Mouse (Mus musculus) forebrain, embryonic 12.5 days (tissue): ENCODE data around the gene Oaz2. TPM values are rescaled to one million over a fixed set of nuclear protein-coding genes. Genes with fewer than 3 reads are reported as not detected.
A peak's percentile ranks its signal among the peaks of the same experiment; 100 is the strongest.

ENCODE experiments used
- ATAC-seq: fragments of 200-750 bp; cut with Nextera tagmentation; 2 replicates; pipeline ENCODE4 v1.8.0; 2017; ENCODE audit warnings: moderate TSS enrichment; ENCODE audit not compliant: low FRiP score
- H3K27ac ChIP-seq: fragments of 300-500 bp; sonication (generic); 2 replicates; pipeline ENCODE4 v1.5.1; 2016; ENCODE audit warnings: mild to moderate bottlenecking
- H3K27me3 ChIP-seq: fragments of 300-500 bp; sonication (generic); 2 replicates; pipeline ENCODE4 v1.6.1; 2016; ENCODE audit warnings: mild to moderate bottlenecking
- H3K36me3 ChIP-seq: fragments of 300-500 bp; sonication (generic); replicated peaks from 2 replicates; pipeline ENCODE4 v1.6.1; 2016; ENCODE audit warnings: mild to moderate bottlenecking
- H3K4me1 ChIP-seq: fragments of 300-500 bp; sonication (generic); 2 replicates; pipeline ENCODE4 v1.6.1; 2016
- H3K4me2 ChIP-seq: fragments of 300-500 bp; sonication (generic); 2 replicates; pipeline ENCODE4 v1.6.1; 2016; ENCODE audit warnings: mild to moderate bottlenecking, moderate library complexity
- H3K4me3 ChIP-seq: fragments of 300-500 bp; sonication (generic); replicated peaks from 2 replicates; pipeline ENCODE4 v1.5.1; 2016; ENCODE audit warnings: mild to moderate bottlenecking
- H3K9ac ChIP-seq: fragments of 300-500 bp; sonication (generic); 2 replicates; pipeline ENCODE4 v1.6.1; 2016; ENCODE audit warnings: mild to moderate bottlenecking
- H3K9me3 ChIP-seq: fragments of 300-500 bp; sonication (generic); 2 replicates; pipeline ENCODE4 v1.6.1; 2016
- WGBS: fragments of 180-500 bp; shearing (Covaris S2); methylation state at CpG from one replicate; pipeline ENCODE4 v1.1.7; 2016; 5-methylcytosine and 5-hydroxymethylcytosine counted together
- polyA plus RNA-seq: library from polyadenylated mRNA; unstranded; fragments of >200 nt; fragmentation: Nextera tagmentation; extraction: Ambion mirVana; gene quantifications from 2 replicates; pipeline ENCODE4 v1.2.1, GENCODE M21; 2016

Gene Oaz2
- polyA plus RNA-seq, 1 experiment from 2014 or later: 249 TPM

DNA sequence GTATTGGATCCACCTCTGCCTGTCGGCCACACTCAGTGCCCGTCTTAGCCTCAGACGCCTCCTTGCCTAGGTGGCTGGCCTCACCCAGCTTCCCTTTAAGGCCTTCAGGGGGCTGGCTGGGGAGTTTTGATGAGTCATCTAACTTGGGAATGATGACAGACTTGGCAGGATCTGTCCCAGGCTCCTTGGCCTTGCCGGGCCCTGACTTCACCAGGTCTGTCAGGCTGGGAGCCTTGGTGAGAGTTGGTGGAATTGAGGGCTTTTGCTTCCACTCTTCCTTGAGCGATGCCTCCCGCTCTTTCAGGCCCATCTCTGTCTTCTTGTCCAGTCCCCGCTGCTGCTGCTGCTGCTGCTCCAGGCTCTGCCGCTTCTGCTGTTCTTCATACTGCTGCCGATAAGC, 34.5 kb downstream of the Oaz2 start:
- H3K36me3 ChIP-seq: peaks cover 71% of the 10 kb centered on the region
- 94% methylated on average over 9 of the region's 9 CpGs for WGBS

DNA sequence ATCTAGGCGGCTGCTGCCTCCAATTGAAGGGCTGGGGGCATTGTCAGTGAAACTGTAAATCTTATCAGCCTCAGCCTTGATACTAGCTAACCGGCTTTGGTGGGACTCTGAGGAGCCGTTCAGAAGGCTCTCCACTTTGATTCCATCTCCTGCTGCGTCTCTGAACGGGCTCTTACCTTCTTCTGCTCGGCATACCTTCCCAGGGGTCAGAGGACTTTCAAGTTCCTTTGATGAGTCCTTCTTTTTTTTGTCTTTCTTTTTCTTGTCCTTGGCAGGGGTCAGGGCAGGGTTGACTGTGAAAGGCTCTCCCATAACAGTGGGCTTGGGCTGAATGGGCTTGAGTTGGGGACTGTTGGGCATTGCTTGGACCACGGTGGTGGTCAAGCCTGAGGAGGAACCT, 35.4 kb downstream of the Oaz2 start:
- no peaks in the 10 kb centered on the region for H3K4me1 ChIP-seq
- no peak for ATAC-seq
- H3K9ac ChIP-seq: no peak overlapping the region
- no peak overlapping the region for H3K4me2 ChIP-seq
- no peaks in the 10 kb centered on the region for H3K27me3 ChIP-seq
- H3K9me3 ChIP-seq: no peaks in the 10 kb centered on the region
- peaks cover 62% of the 10 kb centered on the region for H3K36me3 ChIP-seq
- H3K4me3 ChIP-seq: no peak overlapping the region
- WGBS: 88% methylated on average over 7 of the region's 7 CpGs
- no peak overlapping the region for H3K27ac ChIP-seq

More for the DNA sequence above, 34.5 kb downstream of the Oaz2 start:
- H3K9ac ChIP-seq: no peak overlapping the region
- no peak for ATAC-seq
- no peaks in the 10 kb centered on the region for H3K9me3 ChIP-seq
- no peaks in the 10 kb centered on the region for H3K27me3 ChIP-seq
- no peak overlapping the region for H3K4me2 ChIP-seq
- H3K4me1 ChIP-seq: no peaks in the 10 kb centered on the region
- no peak overlapping the region for H3K4me3 ChIP-seq
- no peak overlapping the region for H3K27ac ChIP-seq

DNA sequence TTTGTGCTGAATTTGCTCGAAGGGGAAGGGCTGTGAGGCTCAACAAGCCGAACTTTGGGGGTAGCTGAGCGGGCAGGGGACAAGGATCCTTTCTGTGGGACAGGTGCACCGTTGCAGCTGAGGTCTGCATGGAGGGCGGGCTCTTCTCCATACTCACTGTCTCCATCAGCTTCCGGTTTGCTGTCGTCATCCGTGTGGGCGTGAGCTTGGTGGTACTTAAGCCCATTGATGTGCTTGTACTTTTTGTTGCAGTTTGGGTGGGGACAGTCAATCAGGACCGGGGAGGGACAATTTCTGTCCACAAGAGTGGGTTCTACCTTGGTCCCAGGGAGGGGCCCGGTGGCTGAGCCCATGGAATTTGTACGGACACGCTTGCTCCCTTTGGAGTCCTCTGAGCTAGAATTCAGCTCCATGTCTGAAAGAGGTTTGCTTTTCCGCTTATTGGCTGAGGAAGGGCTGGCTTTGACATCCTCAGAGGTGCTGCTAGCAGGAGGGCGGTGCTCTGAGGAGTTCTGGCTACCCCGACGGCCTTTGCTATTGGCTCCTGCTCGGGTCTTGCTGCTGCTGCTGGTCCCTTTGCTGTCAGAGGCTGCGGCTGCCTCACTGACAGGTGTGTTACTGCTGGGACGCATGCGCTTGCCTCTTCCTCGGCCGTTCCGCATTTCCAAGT, 36.3 kb downstream of the Oaz2 start:
- Histone ChIP-seq H3K4me3 (no peak overlapping the region), H3K27ac (no peak overlapping the region), H3K9ac (no peak overlapping the region; the same call in 1 of the 2 replicates), H3K36me3 (peaks cover 53% of the 10 kb centered on the region), H3K4me1 (no peaks in the 10 kb centered on the region), H3K27me3 (no peaks in the 10 kb centered on the region), H3K4me2 (no peak overlapping the region), H3K9me3 (no peaks in the 10 kb centered on the region)
- WGBS: 90% methylated on average over 24 of the region's 24 CpGs
- ATAC-seq: no peak

DNA sequence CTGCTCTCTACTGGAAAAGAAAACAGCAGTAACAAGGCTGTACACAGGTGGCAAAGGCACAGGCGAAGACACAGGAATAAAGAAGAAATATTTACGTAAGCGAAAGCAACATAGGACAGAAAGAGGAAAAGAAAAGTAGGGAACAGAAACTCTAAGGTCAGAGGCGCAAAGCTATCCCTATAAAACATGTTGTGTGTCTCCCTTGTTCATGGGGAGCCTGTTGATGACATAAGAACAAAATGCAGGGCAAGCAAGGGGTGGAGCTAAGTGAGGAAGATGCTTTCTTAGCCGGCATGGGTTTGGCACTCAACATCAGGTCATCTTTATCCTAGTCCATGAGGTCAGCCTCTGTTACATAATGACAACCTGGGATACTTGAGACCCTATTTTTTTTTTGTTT, 50.4 kb downstream of the Oaz2 start:
- Histone ChIP-seq H3K4me1 (peaks cover 15% of the 10 kb centered on the region), H3K9me3 (no peaks in the 10 kb centered on the region), H3K4me2 (no peak overlapping the region), H3K9ac (no peak overlapping the region), H3K36me3 (no peaks in the 10 kb centered on the region), H3K27ac (no peak overlapping the region), H3K27me3 (no peaks in the 10 kb centered on the region), H3K4me3 (no peak overlapping the region)
- 91% methylated on average over 5 of the region's 5 CpGs for WGBS
- ATAC-seq: no peak

DNA sequence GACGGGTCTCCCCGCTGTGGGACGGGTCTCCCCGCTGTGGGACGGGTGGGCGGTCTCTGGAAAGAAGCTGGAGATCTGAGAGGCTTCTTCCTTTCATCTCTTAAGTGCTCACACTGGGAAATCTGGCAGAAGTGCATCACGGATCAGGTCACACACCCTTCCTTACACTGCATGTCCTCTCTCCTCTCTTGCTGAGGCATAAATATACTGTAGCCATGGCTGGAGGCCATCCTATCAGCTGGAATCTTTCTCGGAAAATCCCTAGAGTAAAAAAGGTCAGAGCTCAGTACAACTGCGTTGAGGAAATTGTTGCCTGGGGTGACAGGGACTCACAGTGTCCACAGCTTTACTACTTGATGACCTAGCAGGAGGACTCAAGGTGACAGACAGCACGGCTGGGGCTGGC, 53.4 kb downstream of the Oaz2 start:
- Histone ChIP-seq H3K4me2 (no peak overlapping the region), H3K27ac (no peak overlapping the region), H3K4me3 (no peak overlapping the region), H3K9ac (no peak overlapping the region), H3K4me1 (peaks cover 43% of the 10 kb centered on the region), H3K9me3 (no peaks in the 10 kb centered on the region), H3K27me3 (no peaks in the 10 kb centered on the region), H3K36me3 (no peaks in the 10 kb centered on the region)
- no peak for ATAC-seq
- WGBS: 79% methylated on average over 10 of the region's 10 CpGs

DNA sequence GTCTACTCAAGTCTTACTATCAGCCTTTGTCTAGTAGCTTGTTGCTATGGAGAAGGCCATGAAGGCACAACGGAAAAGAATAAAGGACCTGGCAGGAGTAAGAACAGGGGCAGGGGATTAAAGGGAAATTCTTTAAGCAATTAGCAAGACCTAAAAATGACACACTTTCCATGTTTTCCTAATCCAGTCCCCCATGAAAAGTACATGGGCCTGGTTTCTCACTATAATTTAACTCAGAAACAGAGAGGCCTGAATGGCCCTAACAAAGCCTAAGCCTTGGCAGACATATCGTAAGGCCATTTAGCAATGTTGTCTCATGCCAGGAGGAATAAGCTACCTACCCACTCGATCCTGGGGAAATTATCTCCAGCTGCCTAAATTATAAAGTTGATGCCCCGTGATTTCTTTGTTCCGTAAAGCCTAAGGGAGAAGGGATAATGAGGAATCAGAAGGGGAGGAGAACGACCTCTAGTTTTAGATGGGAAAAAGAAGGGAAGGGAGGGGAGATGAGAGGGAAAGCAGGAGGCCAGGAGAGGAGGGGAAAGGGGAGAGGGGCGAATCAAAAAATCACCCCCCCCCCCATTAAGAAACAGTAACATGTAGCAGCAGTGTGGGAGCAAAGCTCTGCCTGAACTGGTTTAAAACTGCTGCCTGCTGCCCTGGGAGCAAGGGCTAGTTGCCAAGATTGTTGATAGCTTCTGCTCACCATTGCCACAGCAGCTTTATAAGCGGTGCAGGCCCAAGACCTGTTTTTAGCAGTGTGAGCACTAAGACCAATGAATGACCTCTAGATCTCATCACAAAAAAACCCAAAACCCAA, 56.9 kb downstream of the Oaz2 start:
- no peaks in the 10 kb centered on the region for H3K27me3 ChIP-seq
- no peak overlapping the region for H3K4me3 ChIP-seq
- peak overlapping the region; percentile 3 for H3K4me2 ChIP-seq
- H3K9me3 ChIP-seq: no peaks in the 10 kb centered on the region
- H3K9ac ChIP-seq: peak overlapping the region; percentile 17; the same call in 1 of the 2 replicates
- 12% methylated on average over 8 of the region's 8 CpGs for WGBS
- peak overlapping the region; percentile 76 for H3K27ac ChIP-seq
- peaks cover 46% of the 10 kb centered on the region for H3K4me1 ChIP-seq
- ATAC-seq: peak; percentile 64; the same call in 1 of the 2 replicates
- H3K36me3 ChIP-seq: peaks cover 8% of the 10 kb centered on the region; the same call in 1 of the 2 replicates

DNA sequence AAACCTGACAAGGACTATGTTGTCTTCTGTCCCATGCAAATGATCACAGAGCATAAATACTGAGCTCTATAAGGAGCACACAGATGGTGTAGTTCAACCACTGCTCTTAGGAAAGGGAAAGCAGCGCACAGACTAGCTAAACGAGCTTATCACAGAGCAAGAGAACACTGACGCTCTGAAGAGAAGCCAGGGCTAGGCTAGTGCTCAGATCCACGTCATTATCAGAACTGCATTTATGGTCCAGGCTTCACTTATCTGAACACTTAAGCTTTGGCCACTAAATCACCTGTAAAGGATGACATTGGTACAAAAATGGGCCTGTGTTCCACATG, 57.5 kb downstream of the Oaz2 start:
- no peak overlapping the region for H3K4me3 ChIP-seq
- no peaks in the 10 kb centered on the region for H3K9me3 ChIP-seq
- 0 out of 2 replicates have a peak, but pooled peaks have one; percentile 51 for ATAC-seq
- peaks cover 46% of the 10 kb centered on the region for H3K4me1 ChIP-seq
- H3K9ac ChIP-seq: no peak overlapping the region; the same call in 1 of the 2 replicates
- H3K27me3 ChIP-seq: no peaks in the 10 kb centered on the region
- peak overlapping the region; percentile 76 for H3K27ac ChIP-seq
- 27% methylated on average over 4 of the region's 4 CpGs for WGBS
- H3K4me2 ChIP-seq: peak overlapping the region; percentile 3
- H3K36me3 ChIP-seq: peaks cover 13% of the 10 kb centered on the region; the same call in 1 of the 2 replicates

DNA sequence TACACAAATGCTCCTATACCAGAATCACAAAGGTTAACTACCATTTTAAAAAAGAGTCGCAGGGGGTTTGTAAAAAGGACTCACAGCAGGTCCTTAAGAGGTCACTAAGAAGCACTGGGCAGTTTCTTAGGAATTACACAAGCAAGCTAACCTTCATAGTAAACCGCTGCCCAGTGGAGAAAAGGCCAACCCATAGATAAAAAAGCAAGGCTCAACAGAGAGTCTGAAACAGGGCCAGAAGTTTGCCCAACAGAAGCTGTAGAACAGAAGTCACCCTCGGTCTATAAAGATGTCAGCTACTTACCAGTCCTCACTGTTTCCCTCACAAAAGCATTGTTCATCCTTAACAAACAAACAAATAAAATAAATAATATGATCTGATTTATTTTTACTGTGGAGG, 58.6 kb downstream of the Oaz2 start:
- peaks cover 40% of the 10 kb centered on the region for H3K4me1 ChIP-seq
- WGBS: 89% methylated on average over 3 of the region's 3 CpGs
- peaks cover 18% of the 10 kb centered on the region for H3K36me3 ChIP-seq
- no peaks in the 10 kb centered on the region for H3K9me3 ChIP-seq
- ATAC-seq: no peak
- no peak overlapping the region for H3K4me3 ChIP-seq
- no peak overlapping the region for H3K27ac ChIP-seq
- no peak overlapping the region for H3K9ac ChIP-seq
- H3K27me3 ChIP-seq: no peaks in the 10 kb centered on the region
- no peak overlapping the region for H3K4me2 ChIP-seq

DNA sequence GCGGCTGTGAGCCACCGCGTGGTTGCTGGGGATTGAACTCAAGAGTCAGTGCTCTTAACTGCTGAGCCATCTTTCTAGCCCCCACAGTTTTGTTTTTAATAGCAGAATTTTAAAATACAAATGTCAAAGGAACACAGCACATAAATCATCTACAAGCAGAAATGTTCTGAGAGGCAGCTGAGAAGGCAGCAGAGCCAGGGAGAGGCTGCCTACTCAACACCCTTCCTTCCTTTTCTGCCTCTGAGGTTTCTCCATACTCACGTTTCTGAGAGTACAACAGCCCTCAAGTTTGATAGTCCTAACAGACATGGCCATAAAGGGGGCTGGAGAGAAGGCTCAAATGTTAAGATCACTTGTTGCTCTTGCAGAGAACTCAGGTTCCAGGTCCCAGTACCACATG, 59.7 kb downstream of the Oaz2 start:
- no peak for ATAC-seq
- Histone ChIP-seq H3K27me3 (no peaks in the 10 kb centered on the region), H3K27ac (no peak overlapping the region), H3K4me2 (no peak overlapping the region), H3K9me3 (no peaks in the 10 kb centered on the region), H3K9ac (no peak overlapping the region), H3K4me3 (no peak overlapping the region), H3K4me1 (peaks cover 31% of the 10 kb centered on the region), H3K36me3 (peaks cover 18% of the 10 kb centered on the region)
- WGBS: 96% methylated on average over 4 of the region's 4 CpGs

DNA sequence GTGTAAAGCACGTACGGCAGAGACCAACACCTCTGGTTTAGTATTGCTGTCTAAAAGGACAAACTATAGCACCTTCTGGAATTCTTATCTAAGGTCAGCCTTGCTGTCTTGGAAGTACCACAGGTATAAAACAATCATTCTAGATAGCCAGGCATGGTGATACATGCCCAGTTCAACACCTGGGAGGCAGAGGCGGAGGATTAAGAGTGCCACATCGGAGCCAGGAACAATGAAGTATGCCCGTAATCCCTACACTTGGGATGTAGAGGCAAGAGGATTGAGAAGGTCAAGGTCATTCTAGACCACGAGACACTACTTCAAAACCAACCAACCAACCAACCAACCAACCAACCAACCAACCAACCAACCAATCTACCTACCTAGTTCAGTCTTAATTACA, 60.8 kb downstream of the Oaz2 start:
- 97% methylated on average over 6 of the region's 6 CpGs for WGBS
- ATAC-seq: no peak
- H3K27ac ChIP-seq: no peak overlapping the region

DNA sequence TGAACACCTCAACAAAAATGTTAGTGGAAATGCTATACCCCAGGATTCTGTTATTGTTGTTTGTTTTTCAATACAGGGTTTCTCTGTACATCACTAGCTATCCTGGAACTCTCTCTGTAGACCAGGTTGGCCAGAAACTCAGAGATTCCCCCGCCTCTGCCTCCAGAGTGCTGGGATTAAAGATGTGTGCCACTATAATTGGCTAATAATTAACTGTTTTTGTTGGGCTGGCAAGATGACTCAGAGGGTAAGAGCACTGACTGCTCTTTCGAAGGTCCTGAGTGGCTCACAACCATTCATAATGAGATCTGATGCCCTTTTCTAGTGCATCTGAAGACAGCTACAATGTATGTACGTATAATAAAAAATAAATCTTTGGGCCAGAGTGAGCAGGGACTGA, 67.1 kb downstream of the Oaz2 start:
- no peak overlapping the region for H3K4me3 ChIP-seq
- peaks cover 23% of the 10 kb centered on the region for H3K36me3 ChIP-seq
- no peaks in the 10 kb centered on the region for H3K4me1 ChIP-seq
- H3K4me2 ChIP-seq: no peak overlapping the region
- ATAC-seq: no peak
- H3K9me3 ChIP-seq: no peaks in the 10 kb centered on the region
- no peaks in the 10 kb centered on the region for H3K27me3 ChIP-seq
- H3K27ac ChIP-seq: no peak overlapping the region
- 91% methylated on average over 3 of the region's 3 CpGs for WGBS
- no peak overlapping the region for H3K9ac ChIP-seq

More for the DNA sequence above, 60.8 kb downstream of the Oaz2 start:
- Histone ChIP-seq H3K36me3 (peaks cover 19% of the 10 kb centered on the region), H3K4me3 (no peak overlapping the region), H3K4me1 (peaks cover 28% of the 10 kb centered on the region), H3K4me2 (no peak overlapping the region), H3K27me3 (no peaks in the 10 kb centered on the region), H3K9me3 (no peaks in the 10 kb centered on the region), H3K9ac (no peak overlapping the region)
